ENCODE assay signal across 19 mouse cellular contexts in the genomic region with DNA sequence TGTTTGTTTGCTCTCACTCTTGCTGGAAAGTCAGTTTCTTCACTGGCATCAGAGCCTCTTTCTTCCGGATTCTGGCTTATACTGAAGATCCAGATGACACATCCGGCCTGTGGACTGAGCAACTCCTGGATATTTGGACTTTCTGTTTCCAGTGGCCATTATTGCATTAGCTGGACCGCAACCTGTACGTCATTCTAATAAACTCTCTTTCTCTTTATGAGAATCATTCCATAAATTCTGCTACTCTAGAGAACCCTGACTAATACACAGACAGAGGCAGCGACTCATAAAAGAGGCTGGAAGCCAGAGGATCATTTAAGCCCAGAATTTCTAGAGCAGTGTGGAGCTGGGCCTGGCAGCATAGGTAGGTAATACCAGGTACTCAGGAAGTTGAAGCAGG. TPM values are rescaled to one million over a fixed set of nuclear protein-coding genes. Genes with fewer than 3 reads are reported as not detected.
DNase-seq lines count a peak whose midpoint lies in the region; ATAC-seq and TF ChIP-seq lines count a peak whose summit lies in the region.
"Had no signal": no experiment of that assay in that cellular context is flagged by ENCODE, and none has a peak within 500 bp of the region (broad histone marks: within the 10 kb centered on the region; RNA-seq: fewer than 3 reads in every experiment).

No protein-coding gene starts in this region.

- peaks cover 8% of the 10 kb centered on the region; the same call in 1 of the 2 replicates for H3K4me1 ChIP-seq in midbrain, embryonic 11.5 days (ENCODE audit: control insufficient read depth, insufficient read depth, low read length)
- H3K4me1 ChIP-seq in midbrain, embryonic 15.5 days = peaks cover 14% of the 10 kb centered on the region
- H3K4me1 ChIP-seq in embryonic fibroblast, embryonic 13.5 days (ENCODE audit: control insufficient read depth, insufficient read depth, low read length) = peaks cover 7% of the 10 kb centered on the region

- no peak overlapping the region for H3K4me3 ChIP-seq in gastrocnemius, adult 2 months
- H3K4me3 ChIP-seq in midbrain, embryonic 11.5 days (ENCODE audit: low read depth, low read length) = no peak overlapping the region
- H3K4me3 ChIP-seq in midbrain, embryonic 15.5 days = no peak overlapping the region
- no peak overlapping the region for H3K4me3 ChIP-seq in embryonic fibroblast, embryonic 13.5 days (ENCODE audit: insufficient read depth, low read length)
- H3K4me3 ChIP-seq: hindbrain, embryonic 12.5 days had no signal

- ATAC-seq in midbrain, embryonic 11.5 days (ENCODE audit: low FRiP score) = no peak
- ATAC-seq in midbrain, embryonic 15.5 days (replicated peaks) = no peak
- ATAC-seq: forebrain, embryonic 14.5 days; forebrain, postnatal 0 days; hindbrain, embryonic 16.5 days; intestine, embryonic 16.5 days had no signal

- H3K4me2 ChIP-seq in midbrain, embryonic 11.5 days = no peak overlapping the region
- no peak overlapping the region for H3K4me2 ChIP-seq in midbrain, embryonic 15.5 days
- H3K4me2 ChIP-seq: heart, embryonic 11.5 days; hindbrain, embryonic 12.5 days had no signal

- no peak for TF ChIP-seq CTCF in gastrocnemius, adult 2 months (IDR thresholded peaks at IDR 0.05)
- TF ChIP-seq CTCF in embryonic fibroblast, embryonic 13.5 days (IDR thresholded peaks at IDR 0.05; ENCODE audit: borderline replicate concordance, insufficient read depth, low read length) = no peak

- no peak for DNase-seq in gastrocnemius, adult 2 months
- DNase-seq in gastrocnemius, postnatal 25 days = no peak
- peak; percentile 54 for DNase-seq in midbrain, embryonic 11.5 days (ENCODE audit: low spot score, missing footprints)
- no peak for DNase-seq in layer of hippocampus, postnatal 36 days
- DNase-seq: adrenal gland, postnatal 10 days; adrenal gland, postnatal 36 days; cerebellum, adult 18-20 months; cerebellum, adult 9-10 months; cerebellum, postnatal 14 days; forebrain, postnatal 0 days; gastrocnemius, postnatal 36 days had no signal

- H3K27ac ChIP-seq in gastrocnemius, adult 2 months = peak overlapping the region; percentile 35; the same call in 1 of the 2 replicates
- H3K27ac ChIP-seq in midbrain, embryonic 11.5 days (ENCODE audit: low read depth, low read length) = no peak overlapping the region
- H3K27ac ChIP-seq in midbrain, embryonic 15.5 days = no peak overlapping the region
- H3K27ac ChIP-seq in embryonic fibroblast, embryonic 13.5 days (ENCODE audit: insufficient read depth, low read length) = peak overlapping the region; percentile 23; the same call in 1 of the 2 replicates
- H3K27ac ChIP-seq: hindbrain, embryonic 12.5 days had no signal

- no peaks in the 10 kb centered on the region for H3K36me3 ChIP-seq in midbrain, embryonic 11.5 days (ENCODE audit: control insufficient read depth, insufficient read depth, low read length)
- no peaks in the 10 kb centered on the region for H3K36me3 ChIP-seq in midbrain, embryonic 15.5 days (replicated peaks)
- H3K36me3 ChIP-seq: G1E; hindbrain, embryonic 12.5 days had no signal

- no peak overlapping the region for H3K9ac ChIP-seq in midbrain, embryonic 11.5 days (ENCODE audit: low read length)
- no peak overlapping the region for H3K9ac ChIP-seq in midbrain, embryonic 15.5 days
- H3K9ac ChIP-seq: forebrain, postnatal 0 days; hindbrain, embryonic 12.5 days had no signal

- WGBS in midbrain, embryonic 11.5 days = 88% methylated on average over 5 of the region's 5 CpGs
- WGBS in midbrain, embryonic 15.5 days = 90% methylated on average over 5 of the region's 5 CpGs

- peaks cover 31% of the 10 kb centered on the region for H3K27me3 ChIP-seq in midbrain, embryonic 11.5 days (ENCODE audit: control insufficient read depth, insufficient read depth, low read length)
- H3K27me3 ChIP-seq in midbrain, embryonic 15.5 days (replicated peaks) = peaks cover 35% of the 10 kb centered on the region

- intact Hi-C loops in gastrocnemius, adult 2 months (cut with DNase I) = no loop called here

- no peak for TF ChIP-seq POLR2A in embryonic fibroblast, embryonic 13.5 days (IDR thresholded peaks at IDR 0.05; ENCODE audit: low read depth, low read length)

- H3K9me3 ChIP-seq in midbrain, embryonic 11.5 days (ENCODE audit: control insufficient read depth, low read length) = no peaks in the 10 kb centered on the region
- no peaks in the 10 kb centered on the region for H3K9me3 ChIP-seq in midbrain, embryonic 15.5 days
- H3K9me3 ChIP-seq: hindbrain, embryonic 12.5 days had no signal

RNA-seq across cellular contexts. Expression of gene Plekhg3, which starts 1.9 kb away (rescaled TPM):
- 1 to 10 TPM; 5.3 to 6.1 TPM for total RNA-seq in gastrocnemius, adult 2 months (2021)
- 1 to 10 TPM; 6.1 to 7.6 TPM for total RNA-seq in gastrocnemius, postnatal 25 days (2021)
- polyA plus RNA-seq in midbrain, embryonic 11.5 days (2014; fragmentation: Nextera tagmentation; extraction: Ambion mirVana) = 0.62 and 1.3 TPM in 2 replicates
- polyA plus RNA-seq in midbrain, embryonic 15.5 days (2015; fragmentation: Nextera tagmentation; extraction: Ambion mirVana) = 1.3 and 1.4 TPM in 2 replicates
- polyA plus RNA-seq in embryonic fibroblast, embryonic 13.5 days (2011; ENCODE audit: insufficient read length, low read depth, missing spikeins) = 21.8 and 25.1 TPM in 2 replicates
- 10 to 100 TPM; 22.9 to 23.2 TPM for total RNA-seq in layer of hippocampus, postnatal 36 days (2021)

Comparison
In these comparisons a context has a peak if more than half of its experiments do, and no peak if none do; other contexts are left out.
1. H3K27ac ChIP-seq: peak in gastrocnemius, adult 2 months (single experiment) and embryonic fibroblast, embryonic 13.5 days (single experiment); none in midbrain, embryonic 11.5 days (single experiment) and midbrain, embryonic 15.5 days (single experiment).